Mouse (Mus musculus): ENCODE results near the gene Tff3. TPM values are rescaled to one million over a fixed set of nuclear protein-coding genes. Genes with fewer than 3 reads are reported as not detected.

Gene Tff3
- total RNA-seq, 2 experiments from 2014 or later: not detected

DNA sequence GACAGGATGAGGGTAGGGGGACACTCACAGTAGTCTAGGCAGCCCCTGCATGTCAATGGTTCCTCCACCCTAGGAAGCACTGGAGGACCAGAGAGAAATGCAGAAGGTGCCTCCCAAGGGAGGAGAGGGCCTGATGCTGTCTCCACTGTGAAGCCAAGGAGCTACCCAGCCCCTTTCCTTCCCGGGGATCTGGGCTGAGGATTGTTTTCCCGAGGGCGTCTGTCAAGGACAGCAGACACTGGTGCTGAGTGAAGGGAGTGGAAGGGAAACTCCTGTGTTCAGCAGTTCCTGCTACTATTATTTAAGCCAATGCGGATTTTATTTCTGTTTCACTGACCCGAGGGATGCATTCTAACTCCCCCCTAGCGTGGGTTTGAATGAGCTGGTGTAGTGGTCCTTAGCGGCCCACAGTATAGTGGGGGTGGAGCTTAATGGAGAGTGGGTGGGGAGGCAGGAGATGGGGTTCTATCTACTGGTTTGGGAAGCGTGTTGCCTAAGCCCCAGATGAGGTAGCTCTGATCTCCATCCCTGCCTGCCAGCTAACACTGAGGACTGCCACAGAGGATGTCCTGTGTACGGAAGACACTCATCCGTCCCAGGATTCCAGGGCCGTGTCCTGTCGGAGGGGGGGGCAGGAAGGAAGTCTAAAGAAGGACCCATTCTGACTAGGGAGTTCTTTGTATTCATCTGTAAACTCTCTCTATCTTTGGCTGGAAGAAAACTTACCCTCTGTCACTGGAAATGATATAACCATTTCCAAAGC, 50.2 kb downstream of the Tff3 start:
- intact Hi-C loops (cut with DNase I): no loop called here
- peak; percentile 29 to 31 for DNase-seq

DNA sequence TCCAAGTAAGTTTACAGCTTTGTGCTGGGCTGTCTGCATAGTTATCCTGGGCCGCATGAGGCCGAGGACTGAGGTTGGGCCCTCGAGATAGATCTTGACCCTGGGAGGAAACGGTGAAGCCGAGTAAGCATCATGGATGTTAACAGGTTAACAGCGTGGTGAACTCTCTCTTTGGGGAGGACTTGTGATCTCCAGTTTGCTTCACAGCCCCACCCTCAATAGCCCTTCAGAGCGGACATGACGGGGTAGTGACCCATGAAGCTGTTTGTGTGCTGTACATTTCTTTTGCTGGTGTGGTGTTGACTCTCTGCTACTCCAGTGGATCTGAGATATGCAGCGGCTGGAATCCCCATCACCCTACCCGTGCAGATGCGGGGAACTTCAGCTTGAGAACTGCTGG, 50.9 kb downstream of the Tff3 start:
- intact Hi-C loops (cut with DNase I): no loop called here
- no peak for DNase-seq

DNA sequence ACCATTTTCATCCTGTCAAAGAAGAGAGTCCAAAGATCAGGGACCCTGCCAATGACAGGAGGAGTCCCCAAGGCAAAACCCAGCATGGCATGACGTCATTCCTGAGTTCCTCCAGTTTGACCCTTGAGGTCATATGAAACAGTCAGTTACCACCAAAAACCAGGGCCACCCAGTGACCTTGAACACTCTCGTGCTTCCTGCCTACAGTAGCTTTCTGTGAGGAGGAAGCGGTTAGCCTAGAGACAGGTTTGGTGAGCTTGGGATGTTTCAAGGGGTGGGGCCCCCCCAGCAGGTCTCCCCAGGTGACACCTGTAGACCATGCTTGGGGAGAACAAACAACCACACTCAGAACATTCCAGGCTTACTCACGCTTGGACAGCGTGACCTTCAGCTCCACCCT, 51.9 kb downstream of the Tff3 start:
- intact Hi-C loops (cut with DNase I): loop anchor here (2.0 kb wide), 1 partner anchor 17 kb away; no protein-coding TSS in a partner anchor
- DNase-seq: no peak

DNA sequence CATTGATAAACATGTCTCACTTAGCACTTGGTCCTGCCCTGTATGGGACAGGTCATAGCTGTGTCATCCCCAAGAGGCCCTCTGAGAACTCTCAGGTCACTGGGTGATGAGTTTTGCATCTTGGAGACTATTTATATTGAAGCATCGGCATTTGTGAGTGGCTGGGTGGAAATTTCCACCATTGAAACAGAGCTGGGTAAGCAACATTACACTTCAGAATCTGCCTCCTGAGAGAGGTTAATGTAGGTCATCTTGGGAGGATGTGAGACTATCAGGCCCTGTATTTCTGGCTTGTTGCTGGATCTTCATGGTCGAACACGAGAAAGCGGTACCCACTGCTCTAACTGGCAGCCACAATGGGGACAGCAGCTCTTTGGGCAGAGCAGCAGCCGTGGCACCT, 54.0 kb downstream of the Tff3 start:
- intact Hi-C loops (cut with DNase I): no loop called here
- no peak for DNase-seq

Other genes starting within 250 kb of the Tff3 start
- gene Glp1r, start 227.8 kb downstream of the Tff3 start, total RNA-seq (2021): under 1 TPM; 0.41 to 0.62 TPM
- not detected for gene Umodl1, start 175.0 kb downstream of the Tff3 start, total RNA-seq (2021)
- gene Abcg1, start 72.0 kb downstream of the Tff3 start, total RNA-seq (2021): 10 to 100 TPM; 11.0 to 13.5 TPM
- gene Tff2, start 14.6 kb upstream of the Tff3 start, total RNA-seq (2021): under 1 TPM in 1 of 2 experiments, not detected in 1; 0.88 TPM
- gene Tff1, start 35.6 kb upstream of the Tff3 start, total RNA-seq (2021): not detected
- not detected for gene Tmprss3, start 69.3 kb upstream of the Tff3 start, total RNA-seq (2021)
- under 1 TPM; 0.22 to 0.85 TPM for gene Ubash3a, start 78.2 kb upstream of the Tff3 start, total RNA-seq (2021)
- 1 to 10 TPM; 1.5 to 1.6 TPM for gene Rsph1, start 147.7 kb upstream of the Tff3 start, total RNA-seq (2021)
- gene Slc37a1, start 157.1 kb upstream of the Tff3 start, total RNA-seq (2021): 10 to 100 TPM; 11.7 to 12.3 TPM

Measured in heart, postnatal 14 days (tissue).